Mouse (Mus musculus) forebrain, embryonic 13.5 days (tissue): ENCODE measurements at regions not wholly inside any gene's neighbourhood (a gene's known extent, or its start where the extent isn't known, plus 50 kb on each side); places are given as distances from the start of the nearest gene placed in this dataset.
A peak's percentile ranks its signal among the peaks of the same experiment; 100 is the strongest.

ENCODE experiments used
- ATAC-seq: fragments of 200-750 bp; cut with Nextera tagmentation; 2 replicates; pipeline ENCODE4 v1.8.0; 2017
- H3K27ac ChIP-seq: fragments of 300-500 bp; sonication (generic); 2 replicates; pipeline ENCODE4 v1.5.1; 2015; ENCODE audit warnings: inconsistent platforms, mild to moderate bottlenecking, moderate library complexity
- H3K27me3 ChIP-seq: fragments of 300-500 bp; sonication (generic); 2 replicates; pipeline ENCODE4 v1.6.1; 2015; ENCODE audit warnings: mild to moderate bottlenecking, inconsistent platforms
- H3K36me3 ChIP-seq: fragments of 300-500 bp; sonication (generic); 2 replicates; pipeline ENCODE4 v1.6.1; 2015; ENCODE audit warnings: mild to moderate bottlenecking, inconsistent platforms; ENCODE audit not compliant: poor library complexity, severe bottlenecking
- H3K4me1 ChIP-seq: fragments of 300-500 bp; sonication (generic); 2 replicates; pipeline ENCODE4 v1.6.1; 2015; ENCODE audit warnings: inconsistent platforms
- H3K4me2 ChIP-seq: fragments of 300-500 bp; sonication (generic); 2 replicates; pipeline ENCODE4 v1.6.1; 2015; ENCODE audit warnings: inconsistent platforms, mild to moderate bottlenecking, moderate library complexity
- H3K4me3 ChIP-seq: fragments of 300-500 bp; sonication (generic); 2 replicates; pipeline ENCODE4 v1.5.1; 2015; ENCODE audit warnings: mild to moderate bottlenecking, inconsistent platforms
- H3K9ac ChIP-seq: fragments of 300-500 bp; sonication (generic); 2 replicates; pipeline ENCODE4 v1.6.1; 2015; ENCODE audit warnings: mild to moderate bottlenecking, inconsistent platforms
- H3K9me3 ChIP-seq: fragments of 300-500 bp; sonication (generic); replicated peaks from 2 replicates; pipeline ENCODE4 v1.6.1; 2016; ENCODE audit warnings: inconsistent platforms
- WGBS: fragments of 180-500 bp; shearing (Covaris S2); methylation state at CpG from one replicate; pipeline ENCODE4 v1.1.7; 2015; 5-methylcytosine and 5-hydroxymethylcytosine counted together

DNA sequence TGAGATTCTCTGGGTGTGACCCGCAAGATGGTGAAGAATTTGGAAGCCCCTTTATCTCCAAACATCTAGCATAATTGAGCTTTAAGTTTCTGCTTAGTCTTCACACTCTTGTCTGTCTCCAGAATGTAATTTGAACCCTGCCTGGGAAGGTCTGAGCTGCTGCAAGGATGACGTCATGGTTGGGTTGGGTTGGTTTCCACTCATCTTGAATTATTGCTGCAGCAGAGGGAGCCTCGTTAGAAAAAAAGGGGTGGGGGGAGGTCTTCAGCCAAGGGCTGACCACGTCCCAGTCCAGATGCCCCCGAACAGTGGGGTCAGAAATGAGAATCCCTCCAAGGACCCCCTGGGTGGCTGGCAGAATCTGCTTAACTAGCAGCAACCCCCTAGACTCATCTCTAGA lies 158.1 kb upstream of the Sox11 start:
- Histone ChIP-seq H3K9ac (no peak overlapping the region), H3K4me1 (peaks cover 31% of the 10 kb centered on the region), H3K36me3 (no peaks in the 10 kb centered on the region), H3K27ac (no peak overlapping the region), H3K9me3 (no peaks in the 10 kb centered on the region), H3K4me3 (no peak overlapping the region), H3K27me3 (no peaks in the 10 kb centered on the region), H3K4me2 (no peak overlapping the region)
- ATAC-seq, result no peak
- WGBS, result 33% methylated on average over 5 of the region's 5 CpGs

DNA sequence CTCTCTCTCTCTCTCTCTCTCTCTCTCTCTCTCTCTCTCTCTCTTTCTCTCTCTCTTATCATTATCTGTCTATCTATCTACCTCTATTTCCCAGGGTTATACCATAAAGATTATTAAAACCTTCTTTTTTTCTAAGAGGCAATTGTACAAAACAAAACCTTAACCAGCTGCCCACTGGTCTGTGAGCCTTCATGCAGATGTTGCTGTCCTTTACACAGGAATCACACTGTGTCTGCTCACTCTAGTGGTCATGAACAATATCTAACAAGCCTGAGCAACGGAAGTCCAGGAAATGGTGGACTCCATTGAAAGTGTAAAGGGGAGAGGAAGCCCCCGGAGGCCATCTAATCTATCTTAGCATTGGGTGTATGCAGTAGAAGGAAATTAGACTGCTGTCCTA lies 156.9 kb upstream of the Sox11 start:
- 49% methylated on average over 2 of the region's 2 CpGs for WGBS
- ATAC-seq, result no peak
- no peaks in the 10 kb centered on the region for H3K27me3 ChIP-seq
- H3K36me3 ChIP-seq, result no peaks in the 10 kb centered on the region
- no peaks in the 10 kb centered on the region for H3K9me3 ChIP-seq
- peaks cover 31% of the 10 kb centered on the region for H3K4me1 ChIP-seq
- no peak overlapping the region for H3K27ac ChIP-seq
- no peak overlapping the region for H3K4me3 ChIP-seq
- H3K9ac ChIP-seq, result no peak overlapping the region
- H3K4me2 ChIP-seq, result no peak overlapping the region

DNA sequence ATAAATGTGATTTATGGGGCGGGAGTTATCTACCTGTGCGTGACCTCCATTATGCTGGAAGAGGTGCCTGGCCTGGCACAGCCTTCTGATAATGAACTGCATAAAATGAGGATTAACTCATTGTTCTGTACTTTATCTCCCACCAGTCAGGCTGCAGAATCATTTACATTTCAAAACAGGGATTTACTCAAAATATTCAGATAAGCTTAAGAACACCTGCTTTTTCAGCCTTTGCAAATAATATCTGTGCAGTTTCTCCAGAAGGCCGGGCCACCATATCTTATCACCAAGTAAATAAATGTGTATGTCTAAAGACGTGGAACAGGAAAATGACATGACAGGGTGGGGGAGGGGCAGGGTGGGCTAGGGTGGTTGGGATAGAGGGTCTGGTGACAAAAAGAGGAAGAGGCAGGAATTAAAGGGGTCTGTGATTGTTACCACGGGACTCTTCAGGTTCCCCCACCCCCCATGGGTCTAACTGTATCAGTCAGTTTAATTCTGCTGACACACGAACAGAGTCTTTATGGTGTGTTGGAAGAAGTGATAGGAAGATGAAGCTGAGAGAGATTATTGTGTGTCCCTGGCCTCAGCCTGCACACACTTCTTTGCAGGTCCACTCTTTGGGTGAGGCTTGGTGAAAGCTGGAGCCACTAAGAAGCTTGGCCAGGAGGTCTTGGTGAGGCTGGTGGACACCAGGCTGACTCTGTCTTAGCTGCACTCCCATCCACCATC lies 154.6 kb upstream of the Sox11 start:
- ATAC-seq, result no peak
- H3K4me1 ChIP-seq, result peaks cover 23% of the 10 kb centered on the region
- H3K9ac ChIP-seq, result no peak overlapping the region
- H3K27ac ChIP-seq, result peak overlapping the region; percentile 31
- no peaks in the 10 kb centered on the region for H3K36me3 ChIP-seq
- no peaks in the 10 kb centered on the region for H3K9me3 ChIP-seq
- no peaks in the 10 kb centered on the region for H3K27me3 ChIP-seq
- H3K4me3 ChIP-seq, result no peak overlapping the region
- no peak overlapping the region for H3K4me2 ChIP-seq
- 19% methylated on average over 6 of the region's 6 CpGs for WGBS

DNA sequence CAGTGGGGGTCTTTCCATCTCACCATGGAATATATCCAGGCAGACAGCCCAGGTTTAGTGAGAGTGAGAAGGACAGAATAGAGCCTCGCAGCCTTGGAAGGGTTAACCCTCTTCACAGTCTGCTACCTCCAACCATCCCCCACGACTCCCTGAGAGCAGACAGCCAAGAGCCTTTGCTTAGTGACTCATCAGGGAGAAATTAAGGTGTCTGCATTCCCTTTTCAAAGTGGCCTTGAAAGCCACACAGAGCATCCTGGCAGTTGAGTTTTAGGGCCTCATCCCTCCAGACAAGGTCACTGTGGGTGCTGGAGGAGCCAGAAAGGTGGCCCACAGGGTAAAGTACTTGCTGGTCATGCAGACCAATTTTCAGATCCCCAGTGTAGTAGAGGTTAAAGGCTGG lies 149.9 kb upstream of the Sox11 start:
- no peak for ATAC-seq
- H3K4me3 ChIP-seq, result no peak overlapping the region
- H3K9me3 ChIP-seq, result no peaks in the 10 kb centered on the region
- no peaks in the 10 kb centered on the region for H3K27me3 ChIP-seq
- H3K4me2 ChIP-seq, result no peak overlapping the region
- no peak overlapping the region for H3K27ac ChIP-seq
- no peak overlapping the region for H3K9ac ChIP-seq
- H3K4me1 ChIP-seq, result peaks cover 14% of the 10 kb centered on the region
- H3K36me3 ChIP-seq, result no peaks in the 10 kb centered on the region
- WGBS, result 23% methylated on average over 2 of the region's 2 CpGs

DNA sequence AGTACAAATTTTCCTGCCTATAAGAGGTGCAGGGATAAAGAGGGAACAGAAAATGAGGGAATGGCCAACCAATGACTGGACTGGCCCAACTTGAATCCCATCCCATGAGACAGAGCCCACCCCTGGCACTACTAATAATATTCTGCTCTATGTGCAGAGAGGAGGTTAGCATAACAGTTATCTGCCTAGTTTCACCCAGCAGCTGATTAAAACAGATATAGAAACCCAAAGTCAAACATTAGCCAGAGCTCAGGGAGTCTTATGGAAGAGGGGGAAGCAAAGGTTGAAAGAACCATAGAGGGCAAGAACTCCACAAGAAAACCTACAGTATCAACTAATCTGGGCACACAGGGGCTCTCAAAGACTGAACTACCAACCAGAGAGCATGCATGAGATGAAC lies 138.9 kb upstream of the Sox11 start:
- no peak overlapping the region for H3K9ac ChIP-seq
- no peak overlapping the region for H3K4me2 ChIP-seq
- peaks cover 4% of the 10 kb centered on the region; the same call in 1 of the 2 replicates for H3K4me1 ChIP-seq
- ATAC-seq, result no peak
- no peak overlapping the region for H3K27ac ChIP-seq
- no peaks in the 10 kb centered on the region for H3K27me3 ChIP-seq
- no peaks in the 10 kb centered on the region for H3K36me3 ChIP-seq
- no peaks in the 10 kb centered on the region for H3K9me3 ChIP-seq
- H3K4me3 ChIP-seq, result no peak overlapping the region

DNA sequence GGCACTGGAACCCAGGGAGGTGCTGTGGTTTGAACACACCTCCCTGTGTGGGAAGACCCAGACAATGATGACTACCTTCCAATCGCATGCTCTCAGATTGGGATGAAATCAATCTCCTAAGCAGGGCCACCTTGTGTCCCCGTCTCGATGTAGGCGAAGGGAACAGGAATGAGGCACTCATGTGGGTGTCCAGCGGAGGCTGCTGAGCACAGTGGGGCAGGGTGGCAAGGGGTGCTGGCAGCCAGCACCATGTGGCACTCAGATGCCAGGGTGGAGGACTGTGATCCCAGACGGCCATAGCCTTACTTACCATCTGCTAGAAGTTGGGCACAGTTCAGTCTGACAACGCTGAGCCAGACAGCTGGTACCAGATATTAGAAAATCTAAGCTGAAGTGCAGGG lies 137.2 kb upstream of the Sox11 start:
- H3K9me3 ChIP-seq, result no peaks in the 10 kb centered on the region
- 81% methylated on average over 7 of the region's 7 CpGs for WGBS
- ATAC-seq, result peak; percentile 53; the same call in 1 of the 2 replicates
- H3K4me1 ChIP-seq, result peaks cover 4% of the 10 kb centered on the region; the same call in 1 of the 2 replicates
- H3K4me2 ChIP-seq, result no peak overlapping the region
- H3K4me3 ChIP-seq, result no peak overlapping the region
- H3K9ac ChIP-seq, result no peak overlapping the region
- H3K27me3 ChIP-seq, result no peaks in the 10 kb centered on the region
- no peaks in the 10 kb centered on the region for H3K36me3 ChIP-seq
- H3K27ac ChIP-seq, result no peak overlapping the region

DNA sequence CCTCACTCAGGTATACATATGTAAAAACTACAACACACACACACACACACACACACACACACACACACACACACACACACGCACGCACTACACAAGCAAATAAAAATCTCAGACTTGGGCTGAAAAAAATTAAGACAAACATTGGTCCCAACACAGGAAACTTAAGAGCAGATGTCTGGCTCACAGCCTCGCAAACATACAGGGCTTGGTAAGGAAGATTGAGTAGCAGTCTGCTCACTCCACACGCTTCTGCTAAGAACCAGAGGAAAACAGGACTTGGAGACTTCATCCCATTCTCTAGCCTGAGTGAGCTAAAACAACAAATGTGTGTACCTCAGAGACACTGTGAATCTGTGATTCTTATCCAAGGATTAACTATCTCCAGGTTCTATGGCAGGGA lies 132.3 kb upstream of the Sox11 start:
- Histone ChIP-seq H3K36me3 (no peaks in the 10 kb centered on the region), H3K27ac (no peak overlapping the region), H3K4me2 (no peak overlapping the region), H3K27me3 (no peaks in the 10 kb centered on the region), H3K9me3 (no peaks in the 10 kb centered on the region), H3K4me3 (no peak overlapping the region), H3K9ac (no peak overlapping the region), H3K4me1 (no peaks in the 10 kb centered on the region; the same call in 1 of the 2 replicates)
- 76% methylated on average over 4 of the region's 4 CpGs for WGBS
- ATAC-seq, result no peak

DNA sequence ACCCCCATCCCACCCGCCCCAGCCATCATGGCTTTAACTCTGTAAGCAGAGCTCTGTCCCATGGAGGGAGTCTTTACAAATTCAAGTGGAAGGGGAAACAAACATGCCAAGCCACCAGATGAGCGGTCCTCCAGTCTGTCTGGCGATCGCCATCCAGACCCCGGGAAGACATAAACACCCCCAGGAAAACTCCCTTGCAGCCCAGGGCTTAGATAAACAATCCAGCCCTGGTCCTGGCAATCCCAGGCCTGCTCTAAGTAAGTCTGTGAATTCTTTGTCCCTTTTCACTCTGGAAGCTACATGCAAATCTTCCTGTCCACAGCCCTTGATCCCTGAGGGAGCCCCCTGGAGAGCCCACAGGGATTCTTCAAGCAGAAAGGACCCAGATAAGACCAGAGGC lies 129.2 kb upstream of the Sox11 start:
- no peaks in the 10 kb centered on the region for H3K27me3 ChIP-seq
- no peak overlapping the region for H3K4me3 ChIP-seq
- WGBS, result 45% methylated on average over 5 of the region's 5 CpGs
- no peaks in the 10 kb centered on the region for H3K36me3 ChIP-seq
- H3K9me3 ChIP-seq, result no peaks in the 10 kb centered on the region
- H3K4me2 ChIP-seq, result no peak overlapping the region
- ATAC-seq, result no peak
- no peak overlapping the region; the same call in 1 of the 2 replicates for H3K27ac ChIP-seq
- H3K4me1 ChIP-seq, result no peaks in the 10 kb centered on the region; the same call in 1 of the 2 replicates
- H3K9ac ChIP-seq, result no peak overlapping the region

DNA sequence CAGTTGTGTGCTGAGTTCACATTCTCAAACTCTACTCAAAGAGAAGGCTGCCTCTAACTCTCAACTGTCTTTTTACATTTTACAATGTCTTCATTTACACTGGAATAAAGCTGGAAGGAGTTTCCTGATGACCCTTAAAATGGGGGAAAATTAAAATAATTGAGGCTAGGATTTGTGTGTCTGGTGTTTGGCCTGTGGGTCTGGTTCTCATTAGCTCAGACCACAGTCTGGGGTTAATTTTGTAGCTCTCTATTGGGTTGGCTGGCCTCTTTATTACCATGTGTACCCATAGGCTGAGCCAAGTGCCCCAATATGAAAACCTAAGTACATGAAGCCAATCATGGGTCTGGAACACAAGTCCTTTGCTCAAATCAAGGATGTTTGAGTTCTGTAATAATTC lies 128.0 kb upstream of the Sox11 start:
- H3K36me3 ChIP-seq, result no peaks in the 10 kb centered on the region
- H3K9ac ChIP-seq, result no peak overlapping the region
- H3K27ac ChIP-seq, result no peak overlapping the region
- H3K9me3 ChIP-seq, result no peaks in the 10 kb centered on the region
- H3K4me2 ChIP-seq, result no peak overlapping the region
- H3K4me1 ChIP-seq, result peaks cover 6% of the 10 kb centered on the region
- H3K27me3 ChIP-seq, result no peaks in the 10 kb centered on the region
- H3K4me3 ChIP-seq, result no peak overlapping the region
- no peak for ATAC-seq

DNA sequence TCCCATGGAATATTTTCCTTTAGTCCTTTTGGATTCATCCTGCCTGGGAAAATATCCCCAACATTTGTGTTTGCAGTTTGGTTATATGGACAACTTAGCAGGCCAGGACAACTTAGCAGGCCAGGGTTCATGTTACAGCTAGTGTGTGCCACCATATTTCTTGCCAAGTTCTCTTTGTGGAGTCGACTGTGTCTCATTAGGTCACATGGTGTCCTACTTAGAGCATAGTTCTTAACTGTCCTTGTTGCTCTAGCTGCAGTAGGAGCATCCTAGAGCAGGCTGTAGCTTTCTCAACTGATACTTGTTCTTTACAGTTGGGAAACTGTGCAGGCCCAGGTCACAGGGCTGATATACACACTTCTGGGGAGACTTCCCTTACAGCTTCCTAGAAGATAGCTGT lies 126.4 kb upstream of the Sox11 start:
- 71% methylated on average over 1 of the region's 1 CpGs for WGBS
- H3K27ac ChIP-seq, result no peak overlapping the region
- H3K9ac ChIP-seq, result no peak overlapping the region
- no peaks in the 10 kb centered on the region for H3K9me3 ChIP-seq
- H3K36me3 ChIP-seq, result no peaks in the 10 kb centered on the region
- ATAC-seq, result no peak
- no peaks in the 10 kb centered on the region for H3K27me3 ChIP-seq
- H3K4me3 ChIP-seq, result no peak overlapping the region
- H3K4me2 ChIP-seq, result no peak overlapping the region
- peaks cover 8% of the 10 kb centered on the region for H3K4me1 ChIP-seq

DNA sequence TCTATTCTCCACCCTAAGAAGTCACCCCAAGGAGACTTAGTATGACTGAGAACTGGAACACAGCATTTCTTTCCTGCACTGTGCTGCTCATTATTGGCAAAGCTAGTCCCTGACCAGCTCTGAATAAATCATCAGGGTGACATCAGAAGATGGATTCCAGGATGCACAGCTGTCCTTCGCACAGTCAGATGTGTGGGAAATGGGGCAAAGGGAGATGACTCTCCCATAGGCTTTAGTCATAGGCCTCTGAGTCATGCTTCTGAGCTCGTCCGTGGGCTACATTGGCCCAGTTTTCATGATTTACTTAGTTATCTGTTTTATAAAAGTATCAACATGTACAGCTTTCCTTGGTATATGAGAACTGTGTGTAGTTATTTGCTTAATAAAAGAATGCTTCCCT lies 125.8 kb upstream of the Sox11 start:
- Histone ChIP-seq H3K4me2 (no peak overlapping the region), H3K4me1 (peaks cover 8% of the 10 kb centered on the region), H3K9me3 (no peaks in the 10 kb centered on the region), H3K4me3 (no peak overlapping the region), H3K36me3 (no peaks in the 10 kb centered on the region), H3K27ac (no peak overlapping the region), H3K9ac (no peak overlapping the region), H3K27me3 (no peaks in the 10 kb centered on the region)
- no peak for ATAC-seq
- WGBS, result 90% methylated on average over 3 of the region's 3 CpGs

DNA sequence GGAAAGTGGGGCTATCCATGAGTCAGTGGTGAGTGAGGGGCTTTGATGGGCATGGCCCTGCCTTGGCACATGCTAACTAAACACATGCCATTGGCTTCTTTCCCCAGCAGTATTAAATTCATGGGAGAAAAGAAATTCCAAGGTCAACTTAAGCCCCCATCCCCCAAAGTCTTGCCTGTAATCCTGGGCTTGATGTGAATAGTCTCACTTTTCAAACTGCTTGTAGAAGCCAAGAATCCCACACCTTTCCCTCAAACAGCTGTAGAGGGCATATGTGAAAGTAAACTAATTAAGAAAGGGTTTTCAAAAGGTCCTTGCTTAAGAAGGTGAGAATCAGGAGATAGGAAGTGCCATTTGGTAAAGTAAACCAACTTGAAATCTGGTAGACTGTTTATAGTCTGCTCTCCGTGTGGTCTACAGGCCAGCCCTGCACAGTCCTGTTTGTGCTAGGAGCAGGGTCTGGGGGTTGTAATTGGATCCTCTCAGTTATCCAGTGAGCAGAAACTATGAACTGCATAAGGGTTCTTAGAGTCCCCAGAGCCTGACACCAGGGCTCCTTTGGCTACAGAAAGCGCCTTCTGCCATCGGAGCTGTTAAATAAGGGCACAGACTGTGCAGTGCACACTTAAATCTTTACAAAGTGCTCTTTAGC lies 123.3 kb upstream of the Sox11 start:
- no peaks in the 10 kb centered on the region for H3K27me3 ChIP-seq
- H3K36me3 ChIP-seq, result no peaks in the 10 kb centered on the region
- no peak overlapping the region for H3K27ac ChIP-seq
- H3K4me3 ChIP-seq, result no peak overlapping the region
- no peak overlapping the region for H3K4me2 ChIP-seq
- ATAC-seq, result no peak
- H3K9me3 ChIP-seq, result no peaks in the 10 kb centered on the region
- no peak overlapping the region for H3K9ac ChIP-seq
- WGBS, result 67% methylated on average over 3 of the region's 3 CpGs
- peaks cover 8% of the 10 kb centered on the region; the same call in 1 of the 2 replicates for H3K4me1 ChIP-seq

DNA sequence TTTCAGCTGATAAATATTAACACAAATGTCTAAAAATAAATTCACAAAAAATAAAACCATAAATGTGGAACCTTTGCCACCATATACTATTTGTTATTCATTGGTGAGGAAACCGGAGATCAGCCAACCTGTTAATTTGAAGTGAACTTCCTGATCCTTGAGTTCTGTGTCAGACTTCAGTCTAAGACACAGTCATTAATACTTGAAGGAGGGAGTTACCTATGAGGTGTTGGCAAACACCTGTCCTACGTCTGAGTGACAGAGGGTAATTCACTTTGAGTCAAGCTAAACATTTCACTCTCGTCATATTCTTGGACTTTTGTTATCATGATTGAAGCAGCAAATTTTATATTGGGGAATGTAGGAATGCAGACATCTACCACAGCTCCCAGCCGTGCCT lies 116.3 kb upstream of the Sox11 start:
- no peaks in the 10 kb centered on the region for H3K27me3 ChIP-seq
- H3K4me1 ChIP-seq, result no peaks in the 10 kb centered on the region
- H3K9ac ChIP-seq, result no peak overlapping the region
- H3K4me2 ChIP-seq, result no peak overlapping the region
- WGBS, result 87% methylated on average over 4 of the region's 4 CpGs
- no peak overlapping the region for H3K4me3 ChIP-seq
- H3K9me3 ChIP-seq, result peaks cover 3% of the 10 kb centered on the region; the same call in 1 of the 2 replicates
- no peak for ATAC-seq
- no peaks in the 10 kb centered on the region for H3K36me3 ChIP-seq
- no peak overlapping the region for H3K27ac ChIP-seq
